Mouse (Mus musculus) hematopoietic multipotent progenitor cell, adult 10-12 weeks (in vitro differentiated cells): ENCODE results near the gene Flot2. TPM values are rescaled to one million over a fixed set of nuclear protein-coding genes. Genes with fewer than 3 reads are reported as not detected.

Experiments
- polyA plus RNA-seq: library from polyadenylated mRNA; stranded (reverse); fragments of >175 nt; gene quantifications from 2 replicates; pipeline ENCODE4 v1.2.3, GENCODE M21; 2012; ENCODE audit warnings: low replicate concordance

The Flot2 gene
- polyA plus RNA-seq: 28.2 and 40.1 TPM in 2 replicates

DNA sequence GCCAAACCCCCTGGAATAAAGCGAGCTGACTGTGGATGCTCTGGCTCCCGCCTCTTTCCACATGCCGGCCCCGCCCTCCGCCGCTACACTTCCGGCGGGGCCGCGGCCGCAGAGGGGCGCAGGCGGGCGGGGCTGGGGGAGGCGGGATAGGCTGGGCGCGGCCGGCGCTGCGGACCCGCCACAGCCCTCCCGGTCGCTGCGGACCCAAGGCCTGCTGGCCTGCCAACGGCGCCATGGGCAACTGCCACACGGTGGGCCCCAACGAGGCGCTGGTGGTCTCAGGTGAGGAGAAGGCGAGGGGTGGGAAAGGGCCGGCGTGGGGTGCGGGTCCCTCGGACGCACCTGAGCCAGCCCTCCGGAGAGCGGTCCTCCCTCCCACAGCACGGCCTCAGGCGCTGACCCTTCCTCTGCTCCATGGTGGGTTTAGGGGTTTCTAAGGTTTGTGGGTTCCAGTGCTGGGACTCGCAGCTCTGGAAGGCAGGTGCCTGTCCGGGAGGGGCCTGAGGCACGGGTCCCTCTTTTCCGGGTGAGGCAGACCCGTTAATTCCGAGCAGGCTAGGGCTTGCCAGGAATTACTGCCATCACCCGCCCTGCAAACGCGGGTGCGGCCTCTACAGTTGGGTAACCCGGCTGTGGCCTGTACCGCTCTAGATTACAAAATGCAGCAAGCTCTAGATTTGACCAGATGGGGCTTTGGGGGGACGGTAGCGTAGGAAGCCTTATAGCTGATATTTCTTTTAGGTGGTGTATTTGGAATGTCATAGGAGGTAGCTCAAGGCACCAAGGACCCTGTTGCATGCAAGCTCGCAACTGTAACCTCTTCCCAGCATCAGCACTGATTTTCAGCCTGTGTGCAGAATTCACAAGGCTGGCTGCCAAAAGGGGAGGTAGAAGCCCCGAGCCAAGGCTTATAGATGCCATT is at the start of gene Flot2:
Gene Flot2 (plus strand): TSS at position 101 of the 922 bp plus-strand sequence.

DNA sequence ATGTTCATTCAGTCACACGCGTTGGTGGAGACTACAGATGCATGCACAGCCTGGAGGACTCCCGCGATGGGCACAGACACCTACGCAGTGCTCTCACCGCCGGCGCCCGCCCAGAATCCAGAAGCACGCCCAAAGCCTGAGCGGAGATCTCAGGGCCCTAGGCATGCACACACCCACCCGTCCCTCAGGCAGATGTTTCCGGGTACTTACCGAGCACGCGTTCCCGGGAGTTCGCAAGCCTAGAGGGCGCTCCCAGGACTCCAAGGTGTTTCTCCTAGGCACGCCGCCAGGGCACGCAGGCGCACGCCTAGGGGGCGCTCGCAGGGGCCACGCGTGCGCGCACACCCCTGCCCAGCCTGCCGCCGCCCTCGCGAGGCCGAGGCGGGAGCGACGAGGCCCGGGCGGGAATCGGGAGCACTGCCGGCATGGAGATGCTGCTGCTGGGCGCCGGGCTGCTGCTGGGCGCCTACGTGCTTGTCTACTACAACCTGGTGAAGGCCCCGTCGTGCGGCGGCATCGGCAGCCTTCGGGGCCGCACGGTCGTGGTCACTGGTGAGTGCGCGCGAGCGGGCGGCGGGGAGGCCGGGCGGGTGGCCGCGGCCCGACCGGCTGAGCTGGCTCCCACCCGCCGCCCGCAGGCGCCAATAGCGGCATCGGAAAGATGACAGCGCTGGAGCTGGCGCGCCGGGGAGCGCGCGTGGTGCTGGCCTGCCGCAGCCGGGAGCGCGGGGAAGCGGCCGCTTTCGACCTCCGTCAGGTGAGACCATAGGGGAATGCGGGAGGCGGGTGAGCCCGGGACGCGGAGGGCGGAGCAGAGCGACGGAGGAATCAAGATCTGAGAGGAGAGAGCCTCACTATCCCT is 5.6 kb upstream of the Flot2 start, which contains the start of gene Dhrs13:
Gene Dhrs13 (plus strand): TSS at position 334 of the 862 bp plus-strand sequence.

DNA sequence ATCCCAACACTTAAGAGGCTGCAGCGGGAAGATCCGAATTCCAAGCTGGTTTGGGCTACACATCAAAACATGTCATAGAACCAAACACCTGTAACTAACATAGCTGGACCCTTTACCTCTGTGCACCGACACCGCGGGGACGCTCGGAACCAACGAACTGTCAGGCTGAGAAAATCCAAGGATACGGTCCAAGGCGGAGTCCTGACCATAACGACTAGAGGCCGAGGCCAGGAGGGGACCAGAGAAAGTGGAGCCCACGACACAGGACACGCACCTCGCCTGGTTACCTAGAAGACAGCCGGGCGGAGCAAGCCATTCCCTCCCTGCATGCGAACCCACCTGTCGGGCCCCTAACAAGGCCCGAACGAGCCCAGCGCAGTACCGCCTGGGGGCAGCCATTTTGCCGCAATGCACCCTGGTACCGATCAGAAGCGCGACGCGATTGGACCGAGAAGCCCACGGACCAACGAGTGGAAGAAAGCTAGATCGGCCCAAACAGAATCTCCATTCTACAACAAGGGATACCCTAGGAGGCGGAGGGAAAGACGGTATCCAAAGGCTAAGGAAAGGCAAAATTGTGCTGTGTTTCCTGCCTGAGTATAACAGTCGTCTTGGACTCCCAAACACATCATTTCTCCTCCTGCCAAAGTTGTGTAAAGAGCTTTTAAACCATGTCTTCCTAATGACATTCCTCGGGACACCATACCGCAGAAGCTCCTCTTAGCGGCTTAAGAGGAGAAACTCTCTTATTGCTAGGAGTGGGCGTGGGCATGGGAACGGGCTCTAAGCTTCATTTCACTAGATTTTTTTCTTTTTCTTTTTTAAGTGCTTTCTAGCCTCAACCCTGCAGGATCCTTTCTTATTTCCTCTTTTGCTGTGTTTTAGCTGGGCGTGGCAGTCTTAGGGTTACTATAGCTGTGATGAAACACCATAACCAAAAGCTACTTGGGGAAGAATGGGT is 42.5 kb downstream of the Flot2 start, which contains the start of gene Eral1:
Gene Eral1 (minus strand): TSS at position 423 of the 961 bp plus-strand sequence.

DNA sequence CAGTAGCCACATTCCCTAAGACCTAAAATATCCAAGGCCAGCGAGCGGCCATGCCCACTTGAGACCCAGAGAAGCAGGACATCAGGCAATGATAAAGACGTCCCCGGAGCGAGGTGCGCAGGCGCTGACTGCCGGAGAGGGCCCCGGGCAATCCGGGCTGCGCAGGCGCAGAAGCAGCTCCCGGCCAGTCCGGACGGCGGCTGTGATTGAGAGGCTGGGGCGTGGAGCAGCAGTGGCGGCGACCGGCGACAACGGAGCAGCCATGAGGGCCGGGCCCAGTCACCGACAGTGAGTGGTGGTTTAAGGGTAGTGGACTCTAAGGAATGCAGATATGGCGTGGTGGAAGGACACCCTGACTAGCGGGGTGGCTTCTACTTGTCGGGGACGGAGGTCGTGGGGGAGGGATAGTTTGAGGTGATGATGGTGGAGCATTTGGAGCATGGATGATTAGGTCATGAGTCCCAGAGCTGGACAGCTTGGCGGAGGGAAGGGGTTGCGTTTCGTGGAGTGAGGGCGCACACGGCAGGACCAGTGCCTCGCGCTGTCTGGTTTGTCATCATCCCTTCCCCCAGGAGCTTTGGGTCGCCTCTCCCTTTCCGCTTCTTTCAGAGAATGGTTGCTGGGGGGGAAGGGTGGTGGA is 56.9 kb downstream of the Flot2 start, which contains the start of gene Fam222b:
Gene Fam222b (plus strand): TSS at position 157 of the 640 bp plus-strand sequence.

Other genes starting within 250 kb of the Flot2 start
- gene Pipox, start 143.8 kb upstream of the Flot2 start, polyA plus RNA-seq: not detected in 2 replicates
- gene Sez6, start 107.1 kb upstream of the Flot2 start, polyA plus RNA-seq: not detected in 2 replicates
- gene Phf12, start 55.2 kb upstream of the Flot2 start, polyA plus RNA-seq: 181 and 347 TPM in 2 replicates
- 1.5 and 3.2 TPM in 2 replicates for gene Dhrs13, start 5.7 kb upstream of the Flot2 start, polyA plus RNA-seq
- 4.2 and 6.0 TPM in 2 replicates for gene Eral1, start 42.5 kb downstream of the Flot2 start, polyA plus RNA-seq
- 34.4 and 71.5 TPM in 2 replicates for gene Fam222b, start 56.7 kb downstream of the Flot2 start, polyA plus RNA-seq
- 21.7 and 48.0 TPM in 2 replicates for gene Traf4, start 127.7 kb downstream of the Flot2 start, polyA plus RNA-seq
- 10.0 and 12.8 TPM in 2 replicates for gene Nek8, start 138.7 kb downstream of the Flot2 start, polyA plus RNA-seq
- 27.8 and 37.9 TPM in 2 replicates for gene Tlcd1, start 138.8 kb downstream of the Flot2 start, polyA plus RNA-seq
- 197 and 2,234 TPM in 2 replicates for gene Rpl23a, start 145.7 kb downstream of the Flot2 start, polyA plus RNA-seq
- 7.2 and 11.3 TPM in 2 replicates for gene Rab34, start 150.5 kb downstream of the Flot2 start, polyA plus RNA-seq
- 0.20 TPM in 1 of 2 replicates, not detected in the other for gene Proca1, start 155.5 kb downstream of the Flot2 start, polyA plus RNA-seq
- gene Sdf2, start 207.8 kb downstream of the Flot2 start, polyA plus RNA-seq: 7.2 and 15.6 TPM in 2 replicates
- 68.1 and 97.6 TPM in 2 replicates for gene Supt6, start 208.1 kb downstream of the Flot2 start, polyA plus RNA-seq
- gene 2610507B11Rik, start 223.8 kb downstream of the Flot2 start, polyA plus RNA-seq: 23.0 and 73.1 TPM in 2 replicates